Mouse (Mus musculus) erythroblast, adult 5-6 weeks (primary cell): ENCODE measurements around the gene Nob1. TPM values are rescaled to one million over a fixed set of nuclear protein-coding genes. Genes with fewer than 3 reads are reported as not detected.

Source experiments
- ATAC-seq: replicated peaks from 2 replicates; pipeline ENCODE4 v1.8.0; 2016; ENCODE audit warnings: moderate number of reproducible peaks, mild to moderate bottlenecking, moderate TSS enrichment, inconsistent platforms; ENCODE audit not compliant: poor library complexity, low FRiP score, severe bottlenecking
- total RNA-seq, 2 experiments: library from RNA; stranded (forward) in 1 of 2; stranded (reverse) in 1 of 2; fragments of 150-400 nt in 1 of 2; fragments of 200-764, 138-1000 nt in 1 of 2; gene quantifications; 2 replicates each; pipeline versions ENCODE4 v1.2.3 to v1.2.4; 2015 to 2017; ENCODE audit warnings: low replicate concordance in 2 of 2

The Nob1 gene
- total RNA-seq (2015; ENCODE audit: low replicate concordance) (6.5 and 8.2 TPM in 2 replicates), total RNA-seq (2017; ENCODE audit: low replicate concordance) (2.0 and 6.4 TPM in 2 replicates)

- peak; percentile 98 for ATAC-seq
These were observed at the start of gene Nob1 for GRCm38 (mm10) chr8:107424597-107425229. Nob1 (minus strand) TSS chr8:107425051.

DNA sequence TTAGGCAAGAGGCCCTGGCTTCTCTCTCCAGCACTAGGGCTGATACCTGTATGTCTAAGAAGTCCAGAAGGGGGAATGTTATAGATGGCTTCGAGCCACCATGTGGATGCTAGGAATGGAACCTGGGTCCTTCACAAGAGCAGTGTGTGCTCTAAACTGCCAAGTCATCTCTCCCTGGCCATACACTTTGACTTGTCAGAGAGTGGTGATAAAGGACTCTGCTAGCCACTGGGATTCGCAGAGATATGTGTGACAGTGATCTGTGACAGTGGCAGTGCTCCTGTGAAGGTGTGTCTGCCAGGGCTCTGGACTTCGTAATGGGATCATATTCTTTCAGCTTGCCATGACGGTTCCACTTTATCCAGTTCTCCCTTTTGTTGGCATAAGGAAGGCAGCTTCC lies 48.5 kb upstream of the Nob1 start:
- 0 out of 2 replicates have a peak, but pooled peaks have one; percentile 54 for ATAC-seq

DNA sequence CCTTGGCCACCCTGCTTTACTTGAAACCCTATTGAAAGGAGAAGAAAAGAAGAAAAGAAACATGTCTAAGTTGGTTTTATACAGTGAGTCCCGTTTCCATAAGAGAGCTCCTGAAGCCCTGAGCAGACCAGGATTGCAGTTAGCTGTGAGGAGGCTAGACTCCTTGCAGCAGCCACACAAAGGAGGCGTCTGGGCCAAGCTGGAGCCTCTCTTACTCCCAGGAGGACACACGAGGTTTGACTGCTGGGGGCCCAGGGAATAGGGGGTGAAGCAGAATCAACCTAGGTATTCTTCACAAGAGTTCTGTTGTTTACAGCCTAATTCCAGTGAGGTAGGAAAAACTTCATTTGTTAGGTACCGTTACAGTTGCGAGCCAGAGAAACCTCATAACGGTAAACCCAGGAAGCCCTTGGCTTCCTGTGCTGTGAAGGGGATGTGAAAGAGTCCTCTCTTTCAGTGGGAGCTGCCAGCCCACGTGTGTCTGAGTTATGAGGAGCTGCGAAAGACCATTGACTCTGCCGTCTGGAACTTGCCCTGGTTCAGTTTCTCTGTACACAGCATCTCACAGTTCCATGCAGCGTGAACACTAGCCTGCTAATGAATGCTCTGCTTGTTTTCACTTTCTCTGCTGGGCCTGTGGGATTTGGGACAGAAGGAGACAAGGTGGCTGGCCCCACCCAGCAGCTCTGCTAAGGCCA lies 47.7 kb upstream of the Nob1 start:
- ATAC-seq = no peak

GRCm38 (mm10) chr8:107470302-107470701 lies 45.5 kb upstream of the Nob1 start:
- ATAC-seq = no peak

GRCm38 (mm10) chr8:107468811-107469302 lies 44.0 kb upstream of the Nob1 start:
- ATAC-seq = no peak

DNA sequence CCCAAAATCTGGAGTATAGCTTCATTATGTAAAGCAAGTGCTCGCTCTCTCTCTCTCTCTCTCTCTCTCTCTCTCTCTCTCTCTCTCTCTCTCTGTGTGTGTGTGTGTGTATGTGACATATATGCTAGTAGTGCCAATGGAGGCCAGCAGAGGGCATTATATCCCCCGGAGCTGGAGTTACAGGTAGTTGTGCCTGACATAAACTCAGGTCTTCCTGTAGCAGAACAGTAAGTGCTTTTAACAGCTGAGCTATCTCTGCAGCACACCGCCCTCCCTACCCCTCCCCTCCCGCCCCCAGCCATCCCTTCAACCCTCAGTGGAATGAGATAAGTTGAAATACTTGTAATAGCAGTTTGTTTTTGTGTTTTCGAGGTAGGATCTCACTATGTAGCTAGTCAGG lies 41.8 kb upstream of the Nob1 start:
- ATAC-seq = no peak

GRCm38 (mm10) chr8:107465332-107465990 lies 40.6 kb upstream of the Nob1 start:
- ATAC-seq = no peak

DNA sequence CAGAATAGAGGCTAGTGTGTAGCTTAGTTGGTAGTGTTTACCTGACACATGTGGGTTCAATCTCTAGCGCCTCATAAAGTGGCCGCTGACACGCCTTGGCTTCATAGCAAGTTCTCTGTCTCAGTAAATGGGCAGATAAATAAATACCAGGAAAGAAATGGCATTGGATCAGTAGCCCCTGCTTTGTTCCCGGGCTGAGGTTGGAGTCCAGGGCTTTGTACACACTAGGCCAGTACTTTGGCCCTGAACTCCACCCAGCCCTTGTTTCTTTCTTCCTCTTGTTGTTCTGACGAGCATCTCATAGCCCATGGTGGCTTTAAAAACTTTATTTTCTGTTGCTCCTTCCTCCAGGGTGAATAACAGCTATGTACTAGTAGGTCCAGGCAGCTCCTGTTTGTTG lies 37.6 kb upstream of the Nob1 start:
- ATAC-seq = no peak

GRCm38 (mm10) chr8:107458281-107458680 lies 33.4 kb upstream of the Nob1 start:
- ATAC-seq = no peak

GRCm38 (mm10) chr8:107457725-107458124 lies 32.9 kb upstream of the Nob1 start:
- ATAC-seq = no peak

- peak; percentile 64 for ATAC-seq
These were observed 30.4 kb upstream of the Nob1 start for GRCm38 (mm10) chr8:107455268-107455667.

DNA sequence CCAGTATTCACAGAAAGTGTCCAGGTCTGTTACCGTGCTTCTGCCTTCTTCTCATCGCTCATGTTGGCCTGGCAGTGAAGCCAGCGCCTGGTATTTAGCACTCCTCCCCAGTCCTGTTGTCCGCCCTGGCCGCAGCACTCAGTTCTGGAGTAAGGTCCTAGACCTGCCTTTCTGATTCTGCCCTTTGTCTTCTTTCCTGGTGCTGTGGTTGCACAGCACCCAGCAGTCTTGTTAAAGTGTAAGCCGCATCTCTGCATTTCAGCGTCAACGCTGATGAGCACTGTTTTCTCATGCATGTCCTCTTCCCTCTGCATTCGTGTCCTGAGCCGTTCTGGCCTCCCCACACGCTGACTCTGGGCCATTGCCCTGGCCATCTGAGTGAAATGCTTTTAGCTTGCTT lies 28.5 kb upstream of the Nob1 start:
- ATAC-seq = no peak

DNA sequence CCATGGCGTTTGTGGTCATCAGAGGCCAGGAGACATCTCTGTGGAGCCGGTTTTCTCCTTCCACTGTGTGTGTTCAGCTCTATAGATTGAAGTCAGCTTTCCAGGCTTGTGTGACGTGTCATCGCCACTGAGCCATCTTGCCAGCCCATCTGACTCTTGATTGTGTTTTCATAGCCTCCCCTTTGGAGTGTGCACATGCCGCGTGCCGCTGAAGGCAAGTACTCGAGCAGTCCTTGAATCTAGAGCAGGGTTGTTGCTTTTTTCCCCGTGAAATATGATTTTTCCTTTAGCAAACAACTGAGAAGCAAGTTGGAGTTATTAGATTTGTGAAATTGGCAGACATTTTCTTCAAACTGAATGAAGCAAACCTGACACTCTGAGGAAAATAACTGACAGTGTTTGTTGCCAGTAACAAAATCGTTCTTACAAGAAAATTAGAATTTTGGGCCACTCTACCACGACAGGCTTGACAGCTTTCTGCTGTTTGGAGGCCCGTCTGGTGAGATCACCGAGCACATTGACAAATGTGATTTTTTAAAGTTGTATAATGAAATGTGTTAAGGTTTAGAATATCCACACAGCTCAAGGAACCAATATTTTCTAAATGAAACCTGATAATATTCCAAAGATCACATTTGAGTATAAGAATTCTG lies 26.7 kb upstream of the Nob1 start:
- ATAC-seq = no peak

DNA sequence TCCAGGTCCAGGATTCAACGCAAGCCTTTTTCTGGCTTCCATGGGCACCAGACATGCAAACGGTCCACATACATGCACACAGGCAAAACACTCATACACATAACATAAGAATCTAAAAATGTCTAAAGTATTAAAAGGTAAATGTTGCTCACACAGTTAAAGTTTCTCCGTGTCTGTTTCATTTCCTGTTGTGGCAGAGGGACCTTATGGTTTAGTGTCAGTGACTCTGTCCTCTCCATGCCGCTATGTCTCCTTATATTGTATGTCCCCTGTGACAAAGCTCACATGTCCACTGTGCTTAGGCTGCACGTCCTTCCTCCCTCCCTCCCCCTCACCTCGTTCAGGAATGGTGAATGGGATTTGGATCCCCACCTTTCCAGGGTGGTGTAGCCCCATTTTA lies 24.8 kb upstream of the Nob1 start:
- ATAC-seq = no peak

- ATAC-seq = no peak
These were observed 24.3 kb upstream of the Nob1 start for GRCm38 (mm10) chr8:107449130-107449529.

DNA sequence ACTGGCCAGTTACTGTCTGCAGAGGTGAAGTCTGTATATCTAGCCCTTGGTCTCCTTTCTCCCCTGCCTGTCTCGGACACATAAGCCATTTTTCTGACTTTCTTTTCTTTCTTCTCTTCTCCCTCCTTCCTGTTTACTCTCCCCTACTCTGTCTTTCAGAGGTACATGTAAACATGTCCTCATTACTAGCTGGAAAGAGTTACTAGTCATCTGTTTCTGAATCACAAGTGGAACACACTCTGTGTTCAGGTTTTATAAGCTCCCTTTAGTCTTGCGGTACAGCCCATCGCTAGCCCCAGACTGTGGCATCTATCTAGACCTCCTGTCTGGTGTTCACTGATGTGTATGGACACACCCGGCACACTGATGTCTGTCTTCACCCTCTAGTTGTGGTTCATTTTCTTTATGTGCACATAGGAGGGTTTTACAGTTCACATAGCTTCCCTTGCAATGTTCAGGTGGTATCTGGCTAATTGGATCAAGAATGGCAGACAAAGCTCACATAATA lies 23.6 kb upstream of the Nob1 start:
- peak; percentile 66 for ATAC-seq

DNA sequence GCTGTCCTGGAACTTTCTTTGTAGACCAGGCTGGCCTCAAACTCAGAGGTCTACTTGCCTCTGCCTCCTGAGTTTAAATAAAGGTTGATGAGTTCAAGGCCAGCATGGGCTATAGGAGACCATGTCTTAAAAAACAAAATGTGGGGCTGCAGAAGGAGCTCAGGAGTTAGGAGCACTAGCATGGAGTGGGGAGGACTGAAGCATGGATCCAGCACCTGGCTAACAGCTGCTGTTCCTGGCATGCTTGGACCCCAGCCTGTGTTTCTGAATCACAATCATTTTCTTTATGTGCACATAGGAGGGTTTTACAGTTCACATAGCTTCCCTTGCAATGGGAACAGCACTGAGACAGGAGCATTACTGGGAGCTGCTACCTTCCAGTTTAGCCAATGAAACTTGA lies 22.9 kb upstream of the Nob1 start:
- ATAC-seq = no peak

DNA sequence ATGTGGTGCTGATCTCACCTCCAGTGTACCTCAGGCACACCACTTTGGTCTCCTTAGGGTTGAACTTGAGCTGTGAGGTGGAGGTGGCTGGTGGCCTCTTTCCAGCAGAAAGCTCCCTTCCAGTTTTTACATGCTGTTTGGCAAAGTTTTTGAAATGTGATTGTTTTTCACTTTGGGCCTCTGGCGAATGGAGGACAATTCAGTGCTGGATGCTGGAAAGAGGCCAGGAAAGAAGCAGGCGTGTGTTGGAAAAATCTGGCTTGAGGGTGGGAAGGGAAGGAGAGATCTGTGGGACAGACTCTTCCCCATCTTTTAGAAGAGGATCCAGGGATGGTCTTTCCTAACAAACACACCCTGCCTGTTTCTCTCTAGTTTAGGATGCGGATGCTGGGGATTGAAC lies 19.8 kb upstream of the Nob1 start:
- ATAC-seq = no peak

GRCm38 (mm10) chr8:107439880-107440625 lies 15.2 kb upstream of the Nob1 start:
- ATAC-seq = peak; percentile 61
